Mouse (Mus musculus): ENCODE results near the gene Antxr1.

Gene Antxr1

GRCm38 (mm10) chr6:87294904-87295303, 40.7 kb downstream of the Antxr1 start:
- in situ Hi-C loops (cut with MboI; ENCODE audit: unreplicated experiment in 2 of 2), result loop anchor here in 1 of 2 experiments (5.0 kb wide), 1 partner anchor 32 kb away; no protein-coding TSS in a partner anchor

DNA sequence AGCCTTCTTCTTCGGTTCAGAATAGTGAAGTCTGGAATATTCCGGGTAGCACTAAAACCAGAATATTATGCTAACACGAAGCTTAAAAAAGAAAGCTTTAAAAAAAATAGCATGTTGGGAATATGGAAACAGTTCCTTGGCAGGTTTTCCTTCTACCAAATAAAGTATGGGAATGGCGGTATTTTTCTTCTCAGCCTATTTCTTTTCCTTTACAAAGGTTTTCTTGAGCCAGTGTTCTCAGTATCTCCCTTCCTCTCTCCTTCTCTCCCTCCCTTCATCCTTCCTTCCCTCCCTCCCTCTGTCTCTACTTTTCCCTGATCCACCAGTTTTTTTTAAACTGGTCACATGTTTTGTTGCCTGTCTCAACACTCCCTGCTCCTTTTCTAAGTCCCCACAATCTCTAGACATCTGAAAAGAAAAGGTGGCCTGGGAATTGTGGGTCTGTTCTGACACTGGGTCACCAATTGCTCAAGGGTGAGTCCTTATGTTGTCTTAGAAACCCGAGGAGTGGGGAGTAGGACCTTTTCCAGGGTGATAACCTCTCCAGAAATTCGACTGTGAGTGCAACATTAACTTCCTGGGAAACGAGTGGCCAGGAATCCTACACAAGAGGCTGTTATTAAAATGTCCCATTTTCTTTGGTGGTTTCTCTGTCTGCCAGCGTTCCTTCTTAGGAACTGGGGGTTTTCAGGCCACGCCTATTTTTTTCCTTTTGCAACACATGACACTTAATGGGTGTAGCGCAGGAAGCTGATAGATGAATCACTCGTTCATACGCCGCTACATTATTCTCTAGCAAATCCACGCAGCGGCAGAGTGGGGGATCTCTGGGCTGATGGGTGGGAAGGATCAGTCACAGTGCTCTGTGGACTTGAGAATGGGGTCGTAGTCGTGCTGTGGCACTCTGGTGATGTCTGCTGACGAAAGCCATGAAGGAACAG, 42.4 kb downstream of the Antxr1 start:
- in situ Hi-C loops (cut with MboI; ENCODE audit: unreplicated experiment in 2 of 2), result loop anchor here in 1 of 2 experiments (5.0 kb wide), 1 partner anchor 34 kb away; no protein-coding TSS in a partner anchor

DNA sequence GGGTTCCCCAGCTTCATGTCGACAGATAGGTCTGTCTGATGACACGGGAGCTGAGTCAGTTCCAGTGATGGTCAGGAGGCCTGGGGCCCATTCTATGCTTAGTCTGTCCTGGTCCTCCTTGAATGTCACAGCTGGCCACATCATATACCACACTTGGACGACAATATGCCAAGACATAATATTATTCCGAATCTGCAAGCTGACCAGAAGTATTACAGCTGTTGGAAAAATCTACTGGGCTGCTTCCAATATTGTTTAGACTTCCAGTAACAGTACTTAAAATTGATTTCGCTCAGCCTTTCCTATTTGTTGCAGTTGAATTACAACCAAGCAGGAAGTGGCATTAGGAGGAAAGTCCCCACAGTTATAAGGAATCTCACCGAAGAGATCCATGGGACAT, 48.4 kb downstream of the Antxr1 start:
- in situ Hi-C loops (cut with MboI; ENCODE audit: unreplicated experiment in 2 of 2), result no loop called here

DNA sequence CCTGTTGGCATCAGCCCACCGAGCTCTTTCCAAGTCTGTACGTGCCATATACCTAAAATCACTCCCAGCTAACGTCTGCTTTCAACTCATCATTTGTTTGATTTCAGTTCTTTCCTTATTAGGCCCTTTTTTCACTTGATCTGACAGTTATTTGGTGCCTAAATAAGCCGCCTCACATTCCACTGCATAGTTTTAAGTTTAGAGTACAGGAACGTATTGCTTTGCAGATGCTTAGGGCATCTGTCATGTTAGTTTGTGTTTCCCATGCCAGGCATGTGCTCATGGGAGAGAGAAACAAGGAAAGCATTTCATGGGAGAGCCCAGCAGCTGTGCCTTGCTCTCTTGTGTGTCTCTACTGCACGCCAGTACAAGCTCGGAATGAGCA, 50.3 kb downstream of the Antxr1 start:
- in situ Hi-C loops (cut with MboI; ENCODE audit: unreplicated experiment in 2 of 2), result no loop called here

DNA sequence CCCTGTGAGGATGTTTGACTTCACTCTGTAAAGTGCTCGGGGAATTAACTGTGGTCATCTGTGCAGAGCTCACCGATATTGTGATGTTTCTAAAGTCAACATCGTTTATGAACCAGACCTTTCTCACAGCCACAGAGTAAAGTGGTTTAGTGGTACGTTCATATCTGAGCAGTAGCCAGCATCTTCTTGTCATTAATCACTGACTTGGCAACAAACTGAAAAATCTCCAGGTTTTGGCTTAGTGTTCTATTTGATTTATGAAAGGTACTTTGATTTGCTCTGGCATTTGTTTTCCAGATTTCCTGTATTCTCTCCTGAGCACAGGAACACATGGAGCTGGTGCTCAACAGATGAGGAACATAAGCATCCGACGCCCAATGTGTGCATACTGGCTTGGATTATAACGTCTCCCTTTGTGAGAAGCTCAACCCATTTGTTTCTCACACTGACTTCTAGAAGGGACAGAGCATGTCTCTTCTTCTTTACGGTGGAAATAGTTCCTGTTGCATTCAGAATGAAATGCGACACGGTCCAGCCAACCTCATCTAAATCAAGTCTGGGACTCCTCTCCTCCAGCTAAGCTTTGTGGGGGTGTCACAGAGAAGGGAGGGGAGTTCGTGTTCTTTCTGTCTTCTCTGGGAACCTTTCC, 50.8 kb downstream of the Antxr1 start:
- in situ Hi-C loops (cut with MboI; ENCODE audit: unreplicated experiment in 2 of 2), result no loop called here

DNA sequence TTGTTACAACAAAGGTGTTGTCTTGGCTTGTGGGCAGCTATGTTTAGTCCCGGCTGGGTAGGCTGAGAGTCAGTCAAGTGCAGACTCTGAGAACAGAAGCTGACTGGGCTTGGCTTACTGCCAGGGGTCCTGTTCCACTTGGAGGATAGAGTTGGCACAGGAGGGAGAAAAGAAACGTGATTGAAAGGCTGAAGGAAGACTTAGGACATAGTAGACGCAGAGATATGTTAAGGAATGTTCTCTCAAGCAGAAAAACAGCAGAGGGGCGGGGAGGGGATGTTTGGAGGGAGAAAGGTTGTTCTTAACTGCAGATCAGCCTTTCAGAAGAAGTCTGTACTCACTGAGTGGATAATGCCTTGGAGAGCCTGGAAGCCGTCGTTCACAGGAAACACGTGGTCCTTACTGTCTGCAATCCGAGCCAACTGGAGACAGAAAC, 53.3 kb downstream of the Antxr1 start:
- in situ Hi-C loops (cut with MboI; ENCODE audit: unreplicated experiment in 2 of 2), result no loop called here

DNA sequence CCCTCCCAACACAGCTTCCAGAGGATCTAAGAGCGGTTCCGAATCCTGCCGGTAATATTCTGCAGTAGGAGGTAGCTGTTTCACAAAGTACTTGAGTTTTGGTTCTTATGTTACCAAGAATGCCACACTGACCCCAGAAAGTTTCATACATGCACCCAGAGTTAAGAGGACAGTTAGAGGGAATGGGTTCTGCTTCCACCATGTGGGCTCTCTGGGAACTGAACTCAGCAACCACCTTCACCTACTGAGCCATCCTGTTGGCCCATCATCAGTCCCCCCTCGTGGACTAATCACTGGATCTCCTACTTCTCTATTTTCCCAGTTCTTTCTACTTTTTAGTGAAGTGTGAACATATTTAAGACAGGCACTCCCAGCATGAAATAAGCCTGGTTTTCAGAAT, 53.9 kb downstream of the Antxr1 start:
- in situ Hi-C loops (cut with MboI; ENCODE audit: unreplicated experiment in 2 of 2), result no loop called here

DNA sequence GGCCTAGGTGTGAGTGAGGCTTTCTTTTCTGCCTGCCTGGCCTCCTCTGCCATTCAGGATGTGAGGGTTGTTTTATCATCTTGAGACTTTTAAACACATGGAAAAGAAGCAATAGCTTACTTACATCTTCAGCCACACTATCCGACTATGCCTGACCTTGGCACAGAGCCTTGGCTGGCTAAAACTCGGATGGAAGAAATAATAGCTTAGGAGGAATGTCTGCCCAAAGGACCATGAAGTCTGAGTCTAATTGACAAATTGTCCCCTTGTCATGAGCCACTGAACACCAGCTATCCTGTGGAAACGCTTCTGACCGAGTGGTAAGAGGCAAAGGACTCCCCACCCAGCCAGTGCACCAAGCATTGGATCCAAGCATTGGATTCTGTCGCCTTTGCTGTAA, 57.5 kb downstream of the Antxr1 start:
- in situ Hi-C loops (cut with MboI; ENCODE audit: unreplicated experiment in 2 of 2), result loop anchor here (5.0 kb wide), 1 partner anchor 176 kb away; the partner anchor contains the start of gene D6Ertd527e (in 2 of the 2)

GRCm38 (mm10) chr6:87277527-87277926, 58.1 kb downstream of the Antxr1 start:
- in situ Hi-C loops (cut with MboI; ENCODE audit: unreplicated experiment in 2 of 2), result loop anchor here (5.0 kb wide), 1 partner anchor 175 kb away; the partner anchor contains the start of gene D6Ertd527e (in 2 of the 2)

DNA sequence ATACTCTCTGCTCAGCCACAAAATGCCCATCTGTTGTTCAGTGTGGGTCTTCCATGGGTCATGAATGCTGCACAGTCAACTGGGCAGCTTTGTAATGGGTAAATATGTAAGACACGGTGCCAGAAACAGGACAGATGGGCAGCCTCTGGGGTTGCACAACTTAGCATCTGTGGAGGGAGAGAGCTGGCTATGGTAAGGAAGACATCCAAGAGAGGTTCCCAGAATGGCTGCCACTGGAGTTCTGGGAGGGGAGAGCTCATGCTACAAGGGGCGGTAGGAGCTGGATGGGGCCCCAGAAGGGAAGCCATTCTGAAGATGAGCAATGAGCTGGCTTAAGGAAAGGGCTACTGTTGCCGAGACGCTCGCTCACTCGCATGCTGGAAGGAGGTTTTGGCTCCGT, 58.7 kb downstream of the Antxr1 start:
- in situ Hi-C loops (cut with MboI; ENCODE audit: unreplicated experiment in 2 of 2), result loop anchor here (5.0 kb wide), 1 partner anchor 175 kb away; the partner anchor contains the start of gene D6Ertd527e (in 2 of the 2)

DNA sequence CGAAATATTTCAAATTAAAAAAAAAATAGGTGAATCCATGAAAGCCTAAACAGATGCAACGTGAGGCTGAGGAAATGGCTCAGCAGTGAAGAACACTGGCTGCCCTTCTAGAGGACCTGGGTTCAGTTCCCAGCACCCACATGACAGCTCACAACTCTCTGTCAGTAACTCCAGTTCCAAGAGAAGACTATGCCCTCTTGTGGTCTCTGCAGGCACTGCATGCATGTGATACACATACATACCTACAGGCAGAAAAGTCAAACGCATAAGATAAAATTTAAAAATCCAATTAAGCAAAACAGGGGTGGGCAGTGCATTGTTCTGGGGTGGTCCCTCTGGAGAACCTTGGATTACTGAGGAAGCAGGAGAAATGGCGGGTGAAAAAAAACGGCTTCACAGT, 60.8 kb downstream of the Antxr1 start:
- in situ Hi-C loops (cut with MboI; ENCODE audit: unreplicated experiment in 2 of 2), result loop anchor here (5.0 kb wide), 1 partner anchor 172 kb away; the partner anchor contains the start of gene D6Ertd527e (in 2 of the 2)

DNA sequence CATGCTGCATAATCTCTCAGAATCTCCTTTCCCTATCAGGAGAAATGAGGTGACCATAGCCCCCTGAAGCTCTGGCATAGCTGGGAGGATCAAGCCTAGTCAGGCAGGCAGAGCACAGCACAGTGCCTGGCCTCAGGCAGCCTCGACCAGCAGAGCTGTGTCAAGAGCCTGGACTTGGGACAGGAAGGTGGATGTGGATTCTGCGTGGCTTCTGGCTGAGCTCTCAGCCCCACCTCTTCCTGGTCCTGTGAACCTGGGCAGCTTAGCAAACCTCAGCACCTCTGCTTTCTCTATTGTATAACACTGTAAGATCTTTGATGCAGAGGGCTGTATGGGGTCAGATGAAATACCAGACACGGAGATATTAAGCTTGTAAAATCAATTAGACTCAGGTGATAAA, 61.8 kb downstream of the Antxr1 start:
- in situ Hi-C loops (cut with MboI; ENCODE audit: unreplicated experiment in 2 of 2), result no loop called here

GRCm38 (mm10) chr6:87273141-87273540, 62.5 kb downstream of the Antxr1 start:
- in situ Hi-C loops (cut with MboI; ENCODE audit: unreplicated experiment in 2 of 2), result no loop called here

- in situ Hi-C loops (cut with MboI; ENCODE audit: unreplicated experiment in 2 of 2), result no loop called here
Observed at GRCm38 (mm10) chr6:87272202-87272601, 63.4 kb downstream of the Antxr1 start.

- in situ Hi-C loops (cut with MboI; ENCODE audit: unreplicated experiment in 2 of 2), result no loop called here
Observed at GRCm38 (mm10) chr6:87270452-87270851, 65.2 kb downstream of the Antxr1 start.

DNA sequence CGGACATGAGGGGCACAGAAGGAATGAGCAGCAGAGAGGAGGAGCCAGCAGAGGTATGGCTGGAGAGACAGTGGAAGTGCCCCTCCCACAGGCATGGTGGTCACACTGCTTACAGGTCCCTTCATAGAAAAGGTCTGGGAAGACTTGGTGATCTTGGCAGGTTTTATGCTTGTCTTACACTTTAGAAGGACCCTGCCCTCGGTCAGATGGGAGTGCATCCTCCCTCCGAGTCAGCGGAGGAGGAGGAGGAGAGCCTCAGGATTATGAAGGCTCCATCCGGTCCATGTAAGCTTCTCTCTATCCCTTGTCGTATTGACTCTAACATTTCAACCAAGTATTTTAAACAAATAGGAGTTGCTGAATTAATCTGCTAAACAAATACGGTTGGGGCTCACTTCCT, 65.7 kb downstream of the Antxr1 start:
- in situ Hi-C loops (cut with MboI; ENCODE audit: unreplicated experiment in 2 of 2), result no loop called here

- in situ Hi-C loops (cut with MboI; ENCODE audit: unreplicated experiment in 2 of 2), result no loop called here
Observed at GRCm38 (mm10) chr6:87262666-87263065, 73.0 kb downstream of the Antxr1 start.

DNA sequence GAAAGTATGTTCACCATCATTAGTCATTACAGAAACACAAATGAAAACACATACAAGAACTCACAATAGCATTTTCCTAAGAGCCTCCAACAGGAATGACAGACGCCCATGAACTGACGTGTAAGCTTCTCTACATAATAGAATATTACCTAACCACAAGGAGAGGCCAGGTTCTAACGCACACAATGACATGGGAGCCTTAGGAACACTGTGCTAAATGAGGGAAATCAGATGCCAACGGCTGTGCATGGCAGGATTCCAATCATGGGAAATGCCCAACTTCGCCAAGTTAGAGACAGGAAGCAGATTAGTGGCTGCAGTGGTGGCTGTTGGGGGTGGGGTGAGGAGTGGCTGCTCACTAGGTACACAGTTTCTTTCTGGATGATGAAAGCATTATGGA, 76.6 kb downstream of the Antxr1 start:
- in situ Hi-C loops (cut with MboI; ENCODE audit: unreplicated experiment in 2 of 2), result no loop called here

DNA sequence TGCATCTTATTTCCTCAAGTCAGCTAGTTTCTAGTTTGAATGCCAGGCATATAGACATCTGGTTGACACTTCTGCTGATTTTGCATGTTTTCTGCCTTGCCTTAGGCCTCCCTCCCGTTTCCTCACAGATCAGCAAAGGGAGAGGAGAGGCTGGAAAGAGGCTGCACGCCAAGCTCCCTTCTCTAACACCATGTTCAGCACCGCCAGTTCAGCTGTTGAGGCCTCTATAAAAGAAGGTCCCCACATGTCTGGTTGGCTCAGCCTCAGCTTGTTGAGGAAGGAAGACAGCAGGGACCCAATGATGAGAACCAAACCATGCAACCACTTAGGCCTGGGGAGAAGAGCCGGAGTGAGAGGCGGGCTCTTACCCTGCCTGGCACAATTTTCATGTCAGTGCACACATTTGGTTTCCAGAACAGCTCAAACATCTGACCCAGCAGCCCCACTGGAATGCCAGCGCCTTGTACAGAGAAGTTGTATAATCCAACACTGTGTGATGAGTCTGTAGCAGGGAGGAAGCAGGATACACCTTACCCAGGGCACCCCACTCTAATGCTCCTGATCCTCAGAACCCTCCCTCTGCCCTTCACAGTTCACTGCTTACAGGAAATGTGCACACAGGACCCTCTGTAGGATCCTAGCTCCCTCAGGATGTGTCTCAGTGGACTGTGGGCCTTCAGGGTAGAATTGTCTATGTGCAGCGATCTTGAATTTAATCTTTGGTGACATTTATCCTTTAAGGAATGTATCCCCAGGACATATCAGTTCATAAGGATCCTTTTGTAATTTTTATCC, 77.4 kb downstream of the Antxr1 start:
- in situ Hi-C loops (cut with MboI; ENCODE audit: unreplicated experiment in 2 of 2), result no loop called here

GRCm38 (mm10) chr6:87257471-87257870, 78.2 kb downstream of the Antxr1 start:
- in situ Hi-C loops (cut with MboI; ENCODE audit: unreplicated experiment in 2 of 2), result no loop called here

DNA sequence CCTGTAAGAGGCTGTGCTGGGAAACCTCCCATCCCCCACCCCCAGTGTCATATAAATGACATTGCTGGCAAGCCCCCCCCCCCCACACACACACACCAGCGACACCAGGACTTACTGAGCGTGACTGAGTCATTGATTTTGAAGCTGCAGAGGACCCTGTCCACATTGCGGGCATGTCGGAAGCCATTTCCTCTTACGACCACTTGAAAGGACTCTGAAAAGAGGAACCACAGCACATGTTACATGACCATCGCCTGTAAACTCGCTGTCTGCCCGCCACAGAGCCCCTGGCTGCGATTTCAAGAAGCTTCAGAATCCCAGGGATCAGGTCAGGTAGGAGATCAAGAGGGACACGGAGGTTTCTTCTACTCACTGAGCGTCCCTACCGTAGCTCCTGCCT, 80.0 kb downstream of the Antxr1 start:
- in situ Hi-C loops (cut with MboI; ENCODE audit: unreplicated experiment in 2 of 2), result no loop called here
